Mouse (Mus musculus) adrenal gland, adult 18-20 months (tissue): Measurements from ENCODE around the gene Cers6. TPM values are rescaled to one million over a fixed set of nuclear protein-coding genes. Genes with fewer than 3 reads are reported as not detected.

Experiments
- DNase-seq, 2 experiments: peaks; one replicate each; pipeline ENCODE4 v3.0.0; 2021 to 2022; ENCODE audit warnings: low spot score in 2 of 2
- total RNA-seq, 2 experiments: library from RNA; stranded (reverse); gene quantifications; 1 replicate in 1 of 2; 2 replicates in 1 of 2; pipeline ENCODE4 v1.2.3; 2021

The Cers6 gene
- total RNA-seq, 2 experiments from 2014 or later: 5.2 to 8.2 TPM

DNA sequence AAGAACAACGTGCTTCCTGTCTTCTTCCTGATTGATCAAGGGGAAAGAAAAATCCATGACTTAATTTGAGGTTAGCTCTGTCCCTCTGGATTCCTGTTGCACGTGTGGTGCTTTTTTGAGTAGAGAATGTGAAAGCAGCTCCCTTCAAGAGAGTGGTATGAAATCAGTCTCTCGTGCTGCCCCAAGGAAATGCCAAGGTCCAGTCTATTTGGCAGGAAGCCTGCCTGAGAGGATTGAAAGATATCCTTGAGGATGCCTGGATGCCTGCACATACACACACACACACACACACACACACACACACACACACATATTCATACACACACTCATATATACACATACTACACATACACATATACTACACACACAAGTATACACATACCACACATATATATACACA lies 287.4 kb downstream of the Cers6 start:
- DNase-seq: peak in 1 of 2 experiments; percentile 12

DNA sequence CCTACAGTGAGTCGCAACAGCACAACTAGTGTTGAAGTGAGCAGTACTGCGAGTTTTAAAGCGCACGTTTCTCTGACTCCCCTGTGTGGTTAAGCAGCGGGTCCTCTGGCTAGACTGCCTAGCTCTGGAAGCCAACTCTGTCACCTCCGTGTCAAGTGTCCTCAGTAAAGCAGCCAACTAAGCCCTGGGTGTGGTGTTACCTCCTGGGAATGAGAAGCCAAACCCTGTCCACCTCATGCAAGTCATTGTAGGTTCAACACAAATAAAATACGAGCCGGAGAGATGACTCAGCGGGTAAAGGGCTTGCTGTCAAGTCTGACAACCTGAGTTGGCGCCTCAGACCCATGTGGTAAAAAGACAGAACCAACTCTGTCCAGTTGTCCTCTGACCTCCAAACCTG lies 287.9 kb downstream of the Cers6 start:
- DNase-seq: no peak

GRCm38 (mm10) chr2:69150841-69151240 lies 289.6 kb downstream of the Cers6 start:
- no peak for DNase-seq

GRCm38 (mm10) chr2:69155861-69156260 lies 294.6 kb downstream of the Cers6 start:
- DNase-seq: no peak

GRCm38 (mm10) chr2:69156283-69156682 lies 295.0 kb downstream of the Cers6 start:
- no peak for DNase-seq

GRCm38 (mm10) chr2:69158907-69159306 lies 297.7 kb downstream of the Cers6 start:
- DNase-seq: no peak

Other genes with a start within 250 kb of the Cers6 start
- not detected for gene 4932414N04Rik, start 205.0 kb upstream of the Cers6 start, total RNA-seq